Mouse (Mus musculus) thymus, postnatal 4 days (tissue): Measurements from ENCODE around the gene Trim65.
"Not testable (repeated sequence)": the region's sequence is repeated elsewhere in the genome, so short reads cannot be mapped to it uniquely, and the experiment has no call there.

Experiments used
- DNase-seq: peaks from one replicate; pipeline ENCODE4 v3.0.0; 2021

Gene Trim65

GRCm38 (mm10) chr11:116138468-116139138, 7.7 kb upstream of the Trim65 start, which contains the start of gene Mrpl38:
Mrpl38 (minus strand) TSS chr11:116138868.
- peak; percentile 90 for DNase-seq

DNA sequence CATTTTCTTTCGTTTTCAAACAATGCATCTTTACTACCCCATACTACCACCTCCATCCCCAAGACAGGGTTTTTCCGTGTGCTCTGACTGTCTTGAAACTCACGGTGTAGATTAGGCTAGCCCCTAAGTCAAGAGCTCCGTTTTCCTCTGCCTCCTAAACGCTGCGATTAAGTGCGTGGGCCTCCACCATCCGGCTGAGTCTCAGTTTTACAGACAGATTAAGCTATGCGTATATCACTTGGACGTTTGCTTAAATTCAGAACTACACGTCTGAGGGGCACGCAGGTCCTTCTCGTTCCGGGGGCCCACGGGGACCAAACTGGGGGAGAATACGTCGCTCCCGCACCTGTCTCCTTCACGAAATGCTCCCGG, 7.2 kb upstream of the Trim65 start:
- no peak for DNase-seq

DNA sequence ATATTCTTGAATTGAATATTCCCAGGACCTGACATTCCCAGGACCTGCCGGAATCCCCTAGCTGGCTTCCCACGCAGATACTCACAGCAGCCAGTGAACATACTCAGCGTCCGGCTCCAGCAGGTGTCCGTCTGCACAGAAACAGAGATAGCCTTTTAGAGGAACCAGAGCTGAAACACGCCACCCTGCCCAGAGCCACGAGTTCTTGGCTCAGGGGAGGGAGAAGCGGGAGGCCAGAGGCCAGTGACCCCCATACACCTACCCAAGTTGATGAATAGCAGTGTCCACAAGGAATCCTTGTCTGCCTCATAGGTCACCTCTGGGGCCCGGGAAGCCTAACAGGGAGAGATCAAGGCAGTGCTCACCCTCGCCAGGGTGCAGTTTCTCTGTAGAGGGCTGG, 3.2 kb upstream of the Trim65 start:
- DNase-seq, result no peak

DNA sequence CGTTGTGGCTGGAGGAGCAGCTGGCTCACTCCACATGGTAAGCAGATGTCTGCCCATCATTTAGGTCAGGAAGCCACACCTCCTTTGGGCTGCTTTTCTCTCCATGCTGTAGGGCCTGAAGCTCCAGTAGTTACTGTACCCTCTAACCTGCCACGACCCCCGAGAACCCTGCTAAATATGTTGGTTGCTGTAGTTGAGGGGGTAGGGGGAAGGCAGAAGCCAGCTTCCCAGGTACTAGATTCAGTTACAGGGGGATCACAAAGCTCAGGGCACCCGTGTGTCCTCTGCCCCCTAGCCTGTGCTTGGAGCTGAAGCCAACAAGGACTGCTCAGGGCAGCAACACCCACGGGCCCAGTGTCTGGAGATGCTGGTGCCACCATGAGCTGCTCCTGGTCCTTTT, 2.6 kb upstream of the Trim65 start:
- DNase-seq, result no peak

DNA sequence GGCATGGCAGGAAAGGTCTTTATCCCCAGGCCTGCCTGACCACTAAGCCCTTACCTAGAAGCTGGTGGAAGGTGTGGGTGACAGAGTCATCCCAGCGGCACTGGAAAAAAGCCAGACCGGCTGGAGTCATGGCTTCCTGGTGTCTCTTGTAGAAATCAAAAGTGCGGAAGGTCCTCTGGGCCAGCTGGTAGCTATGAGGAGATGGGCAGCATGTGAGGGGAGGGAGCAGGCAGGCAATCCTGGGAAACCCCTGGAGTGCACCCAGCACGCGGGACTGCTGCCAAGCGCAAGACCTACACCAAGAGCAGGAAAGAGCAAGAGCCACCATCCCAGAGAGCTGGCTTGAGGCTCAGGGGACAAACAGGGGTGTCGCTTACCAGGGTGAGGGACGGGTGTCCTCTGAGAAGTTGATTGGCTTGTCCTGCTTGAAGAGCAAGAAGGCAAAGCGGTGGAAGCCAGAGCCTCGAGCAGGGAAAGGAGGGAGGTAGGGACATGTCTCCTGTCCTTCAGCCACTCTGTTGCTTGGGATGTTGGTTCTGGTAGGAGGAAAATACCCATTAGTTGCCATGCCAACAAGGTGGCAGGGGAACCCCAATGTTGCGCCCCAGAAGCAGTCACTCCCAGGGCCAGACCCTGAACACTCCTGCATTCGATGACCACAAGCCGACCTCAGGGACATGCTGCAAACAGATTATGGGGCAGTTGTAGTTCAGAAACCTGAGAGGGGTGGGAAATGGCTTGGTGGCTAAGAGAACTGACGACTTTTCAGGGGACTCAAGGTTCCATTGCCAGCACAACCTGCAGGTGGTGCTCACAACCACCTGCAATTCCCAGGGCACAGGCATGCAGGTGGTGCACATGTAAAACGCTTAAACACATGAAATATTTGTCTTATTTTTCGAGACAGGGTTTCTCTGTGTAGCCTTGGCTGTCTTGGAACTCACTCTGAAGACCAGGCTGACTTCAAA, 1.7 kb upstream of the Trim65 start:
- DNase-seq, result peak; percentile 48

- DNase-seq, result no peak
Measured at GRCm38 (mm10) chr11:116131349-116132170, 632 bp upstream of the Trim65 start.

GRCm38 (mm10) chr11:116129993-116130487, 888 bp downstream of the Trim65 start:
- peak; percentile 51 for DNase-seq

- DNase-seq, result no peak
Measured at GRCm38 (mm10) chr11:116129091-116129790, 1.7 kb downstream of the Trim65 start.

GRCm38 (mm10) chr11:116127986-116128385, 2.9 kb downstream of the Trim65 start:
- no peak for DNase-seq

DNA sequence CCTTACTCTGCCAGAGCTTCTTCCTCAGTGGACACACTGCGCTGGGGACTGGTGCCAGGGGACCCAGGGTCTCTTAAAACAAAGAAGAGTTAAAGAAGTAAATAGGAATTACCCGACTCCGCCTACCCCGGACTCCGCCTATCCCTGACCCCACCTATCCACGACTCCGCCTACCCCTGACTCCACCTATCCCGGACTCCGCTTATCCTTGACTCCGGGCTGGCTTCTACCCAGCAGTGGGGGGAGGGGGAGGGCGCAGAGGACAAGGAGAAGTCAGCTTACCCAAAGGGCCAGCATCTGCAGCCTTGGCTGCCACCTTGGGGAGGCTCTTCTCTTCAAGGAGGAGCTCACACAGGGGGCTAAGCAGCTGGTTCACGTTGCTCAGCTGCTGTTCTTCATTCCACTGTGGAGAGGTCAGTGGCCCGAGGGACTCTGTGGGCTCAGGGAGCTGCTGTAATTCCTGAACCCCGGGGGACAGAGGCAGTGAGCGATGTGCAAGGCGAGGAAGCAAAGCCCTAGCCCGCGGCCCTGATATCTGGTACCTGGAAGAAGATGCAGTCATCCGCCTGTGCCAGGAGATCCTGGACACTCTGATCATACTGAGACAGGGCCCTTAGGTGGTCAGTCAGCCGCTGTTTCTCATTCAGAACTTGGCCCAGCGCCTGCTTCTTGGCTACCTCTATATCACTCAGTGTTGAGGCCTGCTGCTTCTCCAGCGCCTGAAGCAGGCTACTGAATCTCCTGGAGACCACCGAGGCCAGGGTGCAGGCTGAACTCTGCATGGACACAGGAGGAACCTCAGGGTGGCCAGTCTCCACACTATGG, 3.6 kb downstream of the Trim65 start, which contains the start of gene Trim47:
Trim47 (minus strand) TSS at position 55 of the 825 bp plus-strand sequence.
- no peak for DNase-seq

DNA sequence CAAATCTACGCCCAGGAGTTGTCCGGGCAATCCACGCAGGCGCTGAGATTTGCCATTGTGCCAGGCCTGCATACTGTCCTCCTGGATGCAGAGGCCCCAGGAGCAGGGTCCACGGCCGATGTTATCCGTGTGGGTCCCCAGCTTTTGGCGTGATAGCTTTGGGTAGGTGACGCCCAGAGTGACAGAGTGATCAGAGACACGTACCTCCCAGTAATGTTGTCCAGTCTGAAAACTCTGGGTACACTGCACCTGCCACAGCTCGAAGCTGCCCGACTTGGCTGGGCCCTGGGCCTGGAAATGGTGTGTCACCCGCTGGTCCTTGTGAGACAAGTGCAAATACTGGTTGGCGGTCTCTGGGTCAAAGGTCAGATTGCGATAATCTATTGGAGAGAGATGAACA, 4.7 kb downstream of the Trim65 start:
- no peak for DNase-seq

DNA sequence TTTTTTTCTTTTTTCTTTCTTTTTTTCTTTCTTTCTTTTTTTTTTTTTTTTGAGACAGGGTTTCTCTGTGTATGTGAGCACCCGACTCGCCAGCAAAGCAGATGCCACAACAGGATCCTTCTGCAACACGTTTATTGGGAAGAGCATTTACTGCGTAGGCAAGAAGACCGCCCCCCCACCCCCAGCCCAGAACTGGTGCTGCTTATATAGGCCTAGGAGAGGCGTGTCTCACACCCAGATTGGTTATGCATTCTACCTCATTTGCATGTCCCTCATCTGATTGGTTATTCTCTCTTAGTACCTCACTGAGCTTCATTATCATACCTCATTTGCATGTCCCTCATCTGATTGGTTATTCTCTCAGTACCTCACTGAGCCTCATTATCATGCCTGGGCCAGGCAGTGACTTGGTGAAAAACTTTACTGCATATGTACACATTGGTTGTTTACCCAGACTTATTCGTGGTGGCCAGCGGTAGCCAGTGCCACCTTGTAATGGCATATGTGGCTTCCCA, 9.1 kb downstream of the Trim65 start:
- not testable (repeated sequence) for DNase-seq

DNA sequence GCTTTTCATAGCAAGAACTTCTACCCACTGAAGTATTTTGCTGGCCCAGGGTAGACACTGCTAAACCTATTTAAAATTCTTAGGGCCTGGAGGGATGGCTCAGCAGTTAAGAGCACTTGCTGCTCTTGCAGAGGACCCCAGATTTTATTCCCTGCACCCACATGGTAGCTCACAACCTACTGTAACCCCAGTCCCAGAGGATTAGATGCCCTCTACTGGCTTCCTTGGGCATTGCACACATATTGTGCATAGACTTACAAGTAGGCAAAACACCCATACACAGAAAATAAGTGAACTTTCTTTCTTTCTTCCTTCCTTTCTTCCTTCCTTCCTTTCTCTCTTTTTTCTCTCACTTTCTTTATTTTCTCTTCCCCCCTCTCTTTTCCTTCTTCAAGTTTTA, 13.1 kb downstream of the Trim65 start:
- peak; percentile 66 for DNase-seq

- no peak for DNase-seq
Measured at GRCm38 (mm10) chr11:116117241-116117640, 13.7 kb downstream of the Trim65 start.

GRCm38 (mm10) chr11:116111611-116112203, 19.2 kb downstream of the Trim65 start:
- DNase-seq, result no peak

DNA sequence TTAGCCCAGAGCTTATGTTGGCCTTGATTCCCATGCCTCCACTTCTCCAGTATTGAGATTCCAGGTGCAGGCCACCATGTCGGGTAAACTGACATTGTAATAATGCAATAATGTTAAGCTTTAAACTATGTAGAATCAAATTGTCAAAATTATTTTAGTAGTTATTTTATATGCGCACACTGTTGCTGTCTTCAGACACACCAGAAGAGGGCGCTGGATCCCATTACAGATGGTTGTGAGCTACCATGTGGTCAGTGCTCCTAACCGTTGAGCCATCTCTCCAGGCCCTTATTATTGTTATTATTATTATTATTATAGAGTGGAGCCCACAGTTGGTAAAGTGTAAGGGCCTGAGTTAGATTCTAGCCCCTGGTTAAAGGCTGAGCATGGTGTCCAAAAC, 19.9 kb downstream of the Trim65 start:
- DNase-seq, result no peak

GRCm38 (mm10) chr11:116110540-116110939, 20.4 kb downstream of the Trim65 start:
- no peak for DNase-seq

- DNase-seq, result no peak
Measured at GRCm38 (mm10) chr11:116110131-116110530, 20.8 kb downstream of the Trim65 start.

DNA sequence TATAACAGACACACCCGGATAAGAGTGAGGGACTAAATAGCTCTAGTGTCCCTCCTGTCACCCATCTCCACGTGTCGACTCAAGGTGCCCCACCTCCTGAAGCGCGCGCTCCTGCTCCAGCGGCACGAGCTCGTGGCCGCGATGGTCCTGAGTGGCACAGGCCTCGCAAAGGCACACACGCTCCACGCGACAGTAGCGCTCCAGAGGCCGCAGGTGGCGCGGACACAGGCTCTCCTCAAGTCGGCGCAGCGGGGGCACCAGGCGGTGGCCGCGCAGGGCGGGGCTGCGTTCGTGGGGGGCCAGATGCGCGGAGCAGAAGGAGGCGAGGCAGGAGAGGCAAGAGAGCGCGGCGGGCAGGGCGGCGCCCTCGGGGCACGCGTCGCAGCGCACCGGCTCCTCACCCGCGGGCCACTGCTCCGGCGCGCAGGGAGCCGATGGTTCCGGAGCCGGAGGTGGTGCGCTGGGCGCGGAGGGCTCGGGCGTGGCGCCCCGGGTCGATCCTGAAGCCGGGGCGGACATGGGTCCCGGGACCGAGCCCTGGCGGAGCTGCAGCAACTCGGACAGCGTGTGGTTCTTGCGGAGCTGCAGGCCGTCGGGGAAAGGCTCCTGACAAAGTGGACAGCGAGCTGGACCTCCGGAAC, 21.4 kb downstream of the Trim65 start:
- DNase-seq, result peak; percentile 52
